Comparison of ENCODE assay signal across 8 mouse cellular contexts in the genomic region with DNA sequence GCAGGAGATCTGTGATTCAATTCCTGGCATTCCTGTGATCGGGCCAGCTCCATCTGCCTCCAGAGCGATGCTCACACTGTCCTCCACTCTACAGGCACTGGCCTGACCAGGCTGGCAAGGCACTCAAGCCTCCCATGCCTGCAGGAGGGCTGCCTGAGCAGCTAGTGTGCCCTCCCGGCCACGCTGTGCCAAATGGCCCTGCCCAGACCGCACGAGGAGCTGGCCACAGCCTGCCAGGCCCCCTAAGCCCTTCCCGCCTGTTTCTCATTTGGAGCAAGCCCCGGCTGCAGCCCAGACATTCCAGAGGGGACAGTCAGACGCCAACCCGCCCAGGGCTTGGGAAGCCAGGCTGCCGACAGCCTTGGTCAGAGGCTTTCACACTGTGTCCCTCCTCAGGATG.
DNase-seq lines count a peak whose midpoint lies in the region; ATAC-seq and TF ChIP-seq lines count a peak whose summit lies in the region.

No protein-coding gene starts in this region.

- WGBS in midbrain, embryonic 12.5 days, result 27% methylated on average over 11 of the region's 11 CpGs
- 29% methylated on average over 11 of the region's 11 CpGs for WGBS in midbrain, embryonic 11.5 days
- WGBS in heart, adult 2 months, result 3% methylated on average over 11 of the region's 11 CpGs
- WGBS in neural tube, embryonic 11.5 days, result 36% methylated on average over 11 of the region's 11 CpGs

- no peak for TF ChIP-seq EP300 in heart, adult 2 months (IDR thresholded peaks at IDR 0.05; ENCODE audit: insufficient read depth, low read depth, low read length)

- no peak for DNase-seq in midbrain, embryonic 11.5 days (ENCODE audit: low spot score, missing footprints)
- peak; percentile 65 to 85 for DNase-seq in cerebellum, postnatal 14 days
- DNase-seq in heart, adult 2 months, result peak; percentile 21 to 26
- DNase-seq in neural tube, embryonic 11.5 days (ENCODE audit: low spot score), result peak; percentile 16
- no peak for DNase-seq in right cerebral cortex, postnatal 4 days
- no peak for DNase-seq in left cerebral cortex, adult 18-20 months (ENCODE audit: low spot score in 2 of 2)

- no peaks in the 10 kb centered on the region for H3K79me2 ChIP-seq in heart, adult 2 months (replicated peaks; ENCODE audit: control insufficient read depth, insufficient read depth, low read length)

- H3K9ac ChIP-seq in midbrain, embryonic 12.5 days (replicated peaks), result 0 out of 2 replicates have a peak overlapping the region, but pooled peaks have one; percentile 24
- no peak overlapping the region for H3K9ac ChIP-seq in midbrain, embryonic 11.5 days (ENCODE audit: low read length)
- H3K9ac ChIP-seq in heart, adult 2 months (ENCODE audit: low read depth, low read length), result no peak overlapping the region
- no peak overlapping the region for H3K9ac ChIP-seq in neural tube, embryonic 11.5 days (ENCODE audit: low read length)

- TF ChIP-seq CTCF in heart, adult 2 months (IDR thresholded peaks at IDR 0.05), result no peak

- no peak for TF ChIP-seq POLR2A in heart, adult 2 months (IDR thresholded peaks at IDR 0.05; ENCODE audit: insufficient read depth, low read depth, low read length)

- peaks cover 7% of the 10 kb centered on the region; the same call in 1 of the 2 replicates for H3K27me3 ChIP-seq in midbrain, embryonic 12.5 days
- H3K27me3 ChIP-seq in midbrain, embryonic 11.5 days (ENCODE audit: control insufficient read depth, insufficient read depth, low read length), result no peaks in the 10 kb centered on the region
- no peaks in the 10 kb centered on the region for H3K27me3 ChIP-seq in heart, adult 2 months (ENCODE audit: control insufficient read depth, insufficient read depth, low read length)
- H3K27me3 ChIP-seq in neural tube, embryonic 11.5 days (ENCODE audit: control insufficient read depth, insufficient read depth, low read length), result no peaks in the 10 kb centered on the region

- intact Hi-C loops in heart, adult 2 months (cut with DNase I), result no loop called here

- H3K4me1 ChIP-seq in midbrain, embryonic 12.5 days, result peaks cover 9% of the 10 kb centered on the region
- peaks cover 4% of the 10 kb centered on the region; the same call in 1 of the 2 replicates for H3K4me1 ChIP-seq in midbrain, embryonic 11.5 days (ENCODE audit: control insufficient read depth, insufficient read depth, low read length)
- H3K4me1 ChIP-seq in heart, adult 2 months (ENCODE audit: control insufficient read depth, insufficient read depth, low read length), result no peaks in the 10 kb centered on the region
- peaks cover 6% of the 10 kb centered on the region for H3K4me1 ChIP-seq in neural tube, embryonic 11.5 days (ENCODE audit: control insufficient read depth, insufficient read depth, low read length)

- no peak overlapping the region for H3K27ac ChIP-seq in midbrain, embryonic 12.5 days (replicated peaks)
- H3K27ac ChIP-seq in midbrain, embryonic 11.5 days (ENCODE audit: low read depth, low read length), result no peak overlapping the region
- H3K27ac ChIP-seq in heart, adult 2 months, result no peak overlapping the region
- H3K27ac ChIP-seq in neural tube, embryonic 11.5 days (ENCODE audit: low read depth, low read length), result no peak overlapping the region

- no peaks in the 10 kb centered on the region for H3K36me3 ChIP-seq in midbrain, embryonic 12.5 days
- no peaks in the 10 kb centered on the region for H3K36me3 ChIP-seq in midbrain, embryonic 11.5 days (ENCODE audit: control insufficient read depth, insufficient read depth, low read length)
- H3K36me3 ChIP-seq in heart, adult 2 months (ENCODE audit: control insufficient read depth, insufficient read depth, low read length), result no peaks in the 10 kb centered on the region
- no peaks in the 10 kb centered on the region for H3K36me3 ChIP-seq in neural tube, embryonic 11.5 days (ENCODE audit: control insufficient read depth, insufficient read depth, low read length)

- no peak overlapping the region for H3K4me2 ChIP-seq in midbrain, embryonic 12.5 days (replicated peaks)
- no peak overlapping the region for H3K4me2 ChIP-seq in midbrain, embryonic 11.5 days
- no peak overlapping the region for H3K4me2 ChIP-seq in neural tube, embryonic 11.5 days (ENCODE audit: low read depth)

- H3K4me3 ChIP-seq in midbrain, embryonic 12.5 days, result no peak overlapping the region
- no peak overlapping the region for H3K4me3 ChIP-seq in midbrain, embryonic 11.5 days (ENCODE audit: low read depth, low read length)
- no peak overlapping the region for H3K4me3 ChIP-seq in heart, adult 2 months
- no peak overlapping the region for H3K4me3 ChIP-seq in neural tube, embryonic 11.5 days (ENCODE audit: low read depth, low read length)

- no peak for ATAC-seq in midbrain, embryonic 12.5 days (ENCODE audit: low FRiP score, low read depth)
- ATAC-seq in midbrain, embryonic 11.5 days (ENCODE audit: low FRiP score), result no peak
- ATAC-seq in neural tube, embryonic 11.5 days (ENCODE audit: insufficient read depth, low FRiP score, low TSS enrichment), result no peak
- ATAC-seq in megakaryocyte progenitor cell, adult 5-6 weeks (replicated peaks; ENCODE audit: poor library complexity), result no peak

- H3K9me3 ChIP-seq in midbrain, embryonic 12.5 days, result no peaks in the 10 kb centered on the region
- H3K9me3 ChIP-seq in midbrain, embryonic 11.5 days (ENCODE audit: control insufficient read depth, low read length), result no peaks in the 10 kb centered on the region
- H3K9me3 ChIP-seq in neural tube, embryonic 11.5 days (ENCODE audit: control insufficient read depth, low read length), result no peaks in the 10 kb centered on the region

Comparison
In these comparisons a context has a peak if more than half of its experiments do, and no peak if none do; other contexts are left out.
1. DNase-seq: peak in cerebellum, postnatal 14 days (2 of 2), heart, adult 2 months (2 of 2) and neural tube, embryonic 11.5 days (single experiment); none in midbrain, embryonic 11.5 days (single experiment), right cerebral cortex, postnatal 4 days (single experiment) and left cerebral cortex, adult 18-20 months (0 of 2).